Mouse (Mus musculus): ENCODE results near the gene Nr5a2. TPM values are rescaled to one million over a fixed set of nuclear protein-coding genes. Genes with fewer than 3 reads are reported as not detected.

Nr5a2 gene
- total RNA-seq, 2 experiments from 2014 or later: not detected

- no peak for DNase-seq (ENCODE audit: low spot score in 2 of 2)
Observed at GRCm38 (mm10) chr1:136910144-136910543, 50.1 kb downstream of the Nr5a2 start.

- DNase-seq (ENCODE audit: low spot score in 2 of 2): no peak
Observed at GRCm38 (mm10) chr1:136909494-136910037, 50.7 kb downstream of the Nr5a2 start.

- DNase-seq (ENCODE audit: low spot score in 2 of 2): no peak
Observed at GRCm38 (mm10) chr1:136898130-136898529, 62.1 kb downstream of the Nr5a2 start.

GRCm38 (mm10) chr1:136896351-136896750, 63.9 kb downstream of the Nr5a2 start:
- no peak for DNase-seq (ENCODE audit: low spot score in 2 of 2)

- no peak for DNase-seq (ENCODE audit: low spot score in 2 of 2)
Observed at GRCm38 (mm10) chr1:136895877-136896276, 64.4 kb downstream of the Nr5a2 start.

- no peak for DNase-seq (ENCODE audit: low spot score in 2 of 2)
Observed at GRCm38 (mm10) chr1:136894753-136895152, 65.5 kb downstream of the Nr5a2 start.

- DNase-seq (ENCODE audit: low spot score in 2 of 2): no peak
Observed at GRCm38 (mm10) chr1:136893162-136893561, 67.1 kb downstream of the Nr5a2 start.

GRCm38 (mm10) chr1:136890439-136890838, 69.8 kb downstream of the Nr5a2 start:
- no peak for DNase-seq (ENCODE audit: low spot score in 2 of 2)

- no peak for DNase-seq (ENCODE audit: low spot score in 2 of 2)
Observed at GRCm38 (mm10) chr1:136888704-136889103, 71.5 kb downstream of the Nr5a2 start.

- no peak for DNase-seq (ENCODE audit: low spot score in 2 of 2)
Observed at GRCm38 (mm10) chr1:136886678-136887077, 73.6 kb downstream of the Nr5a2 start.

GRCm38 (mm10) chr1:136883458-136884174, 76.6 kb downstream of the Nr5a2 start:
- no peak for DNase-seq (ENCODE audit: low spot score in 2 of 2)

GRCm38 (mm10) chr1:136880260-136880659, 80.0 kb downstream of the Nr5a2 start:
- no peak for DNase-seq (ENCODE audit: low spot score in 2 of 2)

- no peak for DNase-seq (ENCODE audit: low spot score in 2 of 2)
Observed at GRCm38 (mm10) chr1:136875006-136875405, 85.2 kb downstream of the Nr5a2 start.

- no peak for DNase-seq (ENCODE audit: low spot score in 2 of 2)
Observed at GRCm38 (mm10) chr1:136868955-136869354, 91.3 kb downstream of the Nr5a2 start.

- no peak for DNase-seq (ENCODE audit: low spot score in 2 of 2)
Observed at GRCm38 (mm10) chr1:136868285-136868684, 92.0 kb downstream of the Nr5a2 start.

GRCm38 (mm10) chr1:136866481-136867092, 93.7 kb downstream of the Nr5a2 start:
- no peak for DNase-seq (ENCODE audit: low spot score in 2 of 2)

GRCm38 (mm10) chr1:136863209-136863608, 97.0 kb downstream of the Nr5a2 start:
- DNase-seq (ENCODE audit: low spot score in 2 of 2): no peak

- DNase-seq (ENCODE audit: low spot score in 2 of 2): no peak
Observed at GRCm38 (mm10) chr1:136859454-136859853, 100.8 kb downstream of the Nr5a2 start.

- no peak for DNase-seq (ENCODE audit: low spot score in 2 of 2)
Observed at GRCm38 (mm10) chr1:136858724-136859123, 101.5 kb downstream of the Nr5a2 start.

- DNase-seq (ENCODE audit: low spot score in 2 of 2): no peak
Observed at GRCm38 (mm10) chr1:136856104-136856503, 104.1 kb downstream of the Nr5a2 start.

- no peak for DNase-seq (ENCODE audit: low spot score in 2 of 2)
Observed at GRCm38 (mm10) chr1:136848791-136849190, 111.5 kb downstream of the Nr5a2 start.

GRCm38 (mm10) chr1:136846081-136846480, 114.2 kb downstream of the Nr5a2 start:
- peak in 1 of 2 experiments; percentile 44 for DNase-seq (ENCODE audit: low spot score in 2 of 2)

- no peak for DNase-seq (ENCODE audit: low spot score in 2 of 2)
Observed at GRCm38 (mm10) chr1:136845341-136845740, 114.9 kb downstream of the Nr5a2 start.
